Mouse (Mus musculus) kidney, postnatal 0 days (tissue): Measurements from ENCODE around the gene Rasal2. TPM values are rescaled to one million over a fixed set of nuclear protein-coding genes. Genes with fewer than 3 reads are reported as not detected.
A peak's percentile ranks its signal among the peaks of the same experiment; 100 is the strongest.

Experiments
- ATAC-seq: fragments of 200-750 bp; cut with Nextera tagmentation; replicated peaks from 2 replicates; pipeline ENCODE4 v1.8.0; 2017; ENCODE audit warnings: low read depth, moderate number of reproducible peaks, moderate TSS enrichment, moderate library complexity; ENCODE audit not compliant: low FRiP score
- DNase-seq: peaks from one replicate; pipeline ENCODE4 v3.0.0-alpha.2; 2016; ENCODE audit warnings: low spot score
- H3K27ac ChIP-seq: fragments of 300-500 bp; sonication (generic); 2 replicates; pipeline ENCODE4 v1.5.1; 2014; ENCODE audit warnings: mild to moderate bottlenecking
- H3K27me3 ChIP-seq: fragments of 300-500 bp; sonication (generic); 2 replicates; pipeline ENCODE4 v1.6.1; 2014; ENCODE audit warnings: low read length, mixed read lengths; ENCODE audit not compliant: insufficient read depth
- H3K36me3 ChIP-seq: fragments of 300-500 bp; sonication (generic); 2 replicates; pipeline ENCODE4 v1.6.1; 2014; ENCODE audit warnings: low read length, mixed read lengths; ENCODE audit not compliant: insufficient read depth
- H3K4me1 ChIP-seq: fragments of 300-500 bp; sonication (generic); replicated peaks from 2 replicates; pipeline ENCODE4 v1.6.1; 2014; ENCODE audit warnings: antibody characterized with exemption, low read length, mixed read lengths; ENCODE audit not compliant: insufficient read depth
- H3K4me2 ChIP-seq: fragments of 300-500 bp; sonication (generic); 2 replicates; pipeline ENCODE4 v1.6.1; 2014; ENCODE audit warnings: mild to moderate bottlenecking, low read length, moderate library complexity, mixed read lengths
- H3K4me3 ChIP-seq: fragments of 300-500 bp; sonication (generic); replicated peaks from 2 replicates; pipeline ENCODE4 v1.5.1; 2014; ENCODE audit warnings: low read depth, low read length
- H3K9ac ChIP-seq: fragments of 300-500 bp; sonication (generic); 2 replicates; pipeline ENCODE4 v1.6.1; 2014; ENCODE audit warnings: low read depth, low read length
- H3K9me3 ChIP-seq: fragments of 300-500 bp; sonication (generic); replicated peaks from 2 replicates; pipeline ENCODE4 v1.6.1; 2016; ENCODE audit warnings: low read length, inconsistent platforms, mixed read lengths
- CTCF ChIP-seq: IDR thresholded peaks from 2 replicates; pipeline ENCODE4 v1.5.1; 2016; ENCODE audit warnings: antibody characterized with exemption, low read depth, mild to moderate bottlenecking, moderate library complexity
- WGBS: fragments of 180-500 bp; shearing (Covaris S2); extraction: QIAGEN DNeasy Blood & Tissue Kit; methylation state at CpG from one replicate; pipeline ENCODE4 v1.1.7; 2014; 5-methylcytosine and 5-hydroxymethylcytosine counted together
- polyA plus RNA-seq: library from polyadenylated mRNA; unstranded; fragments of >200 nt; fragmentation: Nextera tagmentation; extraction: Ambion mirVana; gene quantifications from 2 replicates; pipeline ENCODE4 v1.2.1, GENCODE M21; 2015

Rasal2 gene
- polyA plus RNA-seq, 1 experiment from 2014 or later, result 7.5 TPM

GRCm38 (mm10) chr1:157095534-157095933, 316.9 kb downstream of the Rasal2 start:
- DNase-seq (no peak), ATAC-seq (no peak)
- no peak overlapping the region for H3K27ac ChIP-seq
- H3K4me1 ChIP-seq, result no peaks in the 10 kb centered on the region
- no peaks in the 10 kb centered on the region for H3K36me3 ChIP-seq
- TF ChIP-seq CTCF, result no peak
- H3K9ac ChIP-seq, result no peak overlapping the region
- WGBS, result 88% methylated on average over 4 of the region's 4 CpGs
- no peak overlapping the region for H3K4me2 ChIP-seq
- H3K4me3 ChIP-seq, result no peak overlapping the region
- no peaks in the 10 kb centered on the region for H3K27me3 ChIP-seq
- no peaks in the 10 kb centered on the region for H3K9me3 ChIP-seq

- Histone ChIP-seq H3K27ac (no peak overlapping the region), H3K27me3 (no peaks in the 10 kb centered on the region), H3K9me3 (no peaks in the 10 kb centered on the region), H3K4me3 (no peak overlapping the region), H3K4me2 (no peak overlapping the region), H3K36me3 (no peaks in the 10 kb centered on the region), H3K4me1 (no peaks in the 10 kb centered on the region), H3K9ac (no peak overlapping the region)
- no peak for TF ChIP-seq CTCF
- ATAC-seq (no peak), DNase-seq (no peak)
- WGBS, result 78% methylated on average over 1 of the region's 1 CpGs
Measured at GRCm38 (mm10) chr1:157092622-157093021, 319.8 kb downstream of the Rasal2 start.

DNA sequence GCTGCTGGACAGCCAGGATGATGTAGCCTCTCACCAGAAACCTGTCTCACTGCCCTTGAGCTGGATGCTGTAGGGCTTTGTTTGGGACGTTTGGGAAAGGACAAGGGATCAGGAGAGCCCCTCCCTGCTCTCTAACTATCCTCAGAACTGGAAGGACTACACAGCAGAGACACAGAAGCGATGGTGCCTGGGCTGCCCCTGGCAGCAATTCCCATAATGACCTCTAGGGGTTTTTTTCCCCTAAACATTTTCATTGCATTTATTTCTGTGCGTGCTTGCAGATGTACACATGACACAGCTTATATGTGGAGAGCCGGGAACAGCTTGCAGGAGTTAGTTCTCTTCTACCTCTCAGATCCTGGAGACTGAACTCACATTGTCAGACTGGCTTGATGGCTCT, 320.3 kb downstream of the Rasal2 start:
- H3K27me3 ChIP-seq, result no peaks in the 10 kb centered on the region
- H3K36me3 ChIP-seq, result no peaks in the 10 kb centered on the region
- H3K9ac ChIP-seq, result no peak overlapping the region
- no peak overlapping the region for H3K4me3 ChIP-seq
- no peak overlapping the region for H3K27ac ChIP-seq
- no peaks in the 10 kb centered on the region for H3K4me1 ChIP-seq
- no peak for DNase-seq
- WGBS, result 68% methylated on average over 4 of the region's 4 CpGs
- no peak overlapping the region for H3K4me2 ChIP-seq
- H3K9me3 ChIP-seq, result no peaks in the 10 kb centered on the region
- ATAC-seq, result no peak
- TF ChIP-seq CTCF, result peak; percentile 40; the same call in 1 of the 2 replicates

GRCm38 (mm10) chr1:157090835-157091234, 321.6 kb downstream of the Rasal2 start:
- no peak overlapping the region for H3K27ac ChIP-seq
- H3K4me1 ChIP-seq, result no peaks in the 10 kb centered on the region
- 68% methylated on average over 3 of the region's 3 CpGs for WGBS
- H3K9me3 ChIP-seq, result no peaks in the 10 kb centered on the region
- no peak overlapping the region for H3K9ac ChIP-seq
- ATAC-seq (no peak), DNase-seq (no peak)
- no peak for TF ChIP-seq CTCF
- H3K36me3 ChIP-seq, result no peaks in the 10 kb centered on the region
- H3K27me3 ChIP-seq, result no peaks in the 10 kb centered on the region
- H3K4me2 ChIP-seq, result no peak overlapping the region
- no peak overlapping the region for H3K4me3 ChIP-seq

DNA sequence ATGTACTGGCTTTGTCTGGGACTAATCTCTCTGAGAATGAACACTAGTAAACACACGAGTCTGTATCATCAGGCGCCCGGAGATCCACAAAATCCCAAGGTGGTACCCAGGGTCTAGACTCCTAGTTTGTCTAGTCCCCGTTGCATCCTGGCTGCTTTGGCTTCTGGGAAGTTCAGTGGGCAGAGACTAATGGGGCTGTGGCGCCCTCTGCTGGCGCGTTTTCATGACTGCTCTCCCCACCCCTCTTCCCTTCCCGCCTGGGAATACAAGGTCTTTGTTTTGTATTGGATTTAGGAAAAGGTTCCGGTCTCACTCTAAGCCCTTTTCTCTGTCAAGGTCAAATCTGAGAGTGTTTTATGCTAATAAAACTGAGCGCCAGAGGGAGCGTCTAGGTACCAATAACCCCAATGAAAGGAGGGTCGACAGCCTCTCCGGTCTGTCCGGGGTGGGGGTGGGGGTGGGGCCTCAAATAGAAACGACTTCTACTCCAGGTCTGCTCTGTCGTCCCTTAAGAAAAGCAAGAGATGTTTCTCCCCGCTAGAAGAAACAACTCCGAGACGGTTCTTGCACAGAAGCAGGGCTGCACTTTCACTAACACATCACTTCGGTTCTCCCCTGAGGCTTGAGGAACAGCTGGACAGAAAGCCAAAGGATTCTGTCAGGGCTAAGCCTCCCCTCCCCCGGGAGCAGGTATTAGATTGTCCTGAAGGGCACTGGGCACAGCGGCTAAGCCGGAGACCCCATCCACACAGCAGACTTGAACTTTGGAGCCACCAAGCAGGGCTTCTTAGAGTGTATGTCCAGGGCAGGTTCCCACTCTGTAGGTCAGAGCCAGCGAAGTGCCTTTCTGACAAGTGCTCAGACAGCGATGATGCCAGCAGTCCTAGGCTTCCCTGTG, 326.0 kb downstream of the Rasal2 start:
- Histone ChIP-seq H3K36me3 (no peaks in the 10 kb centered on the region), H3K4me3 (peak overlapping the region; percentile 42), H3K9me3 (no peaks in the 10 kb centered on the region), H3K27me3 (no peaks in the 10 kb centered on the region), H3K27ac (no peak overlapping the region), H3K4me2 (peak overlapping the region; percentile 70), H3K9ac (peak overlapping the region; percentile 28), H3K4me1 (no peaks in the 10 kb centered on the region)
- DNase-seq, result peak; percentile 86
- ATAC-seq, result 0 out of 2 replicates have a peak, but pooled peaks have one; percentile 31
- 11% methylated on average over 25 of the region's 25 CpGs for WGBS
- TF ChIP-seq CTCF, result peak; percentile 84

Other genes with a start within 250 kb of the Rasal2 start
- gene Cryzl2, start 46.0 kb upstream of the Rasal2 start, polyA plus RNA-seq, result 46.9 and 58.5 TPM in 2 replicates
- gene Sec16b, start 94.1 kb upstream of the Rasal2 start, polyA plus RNA-seq, result 1.8 and 2.2 TPM in 2 replicates